Mouse (Mus musculus) limb, embryonic 13.5 days (tissue): ENCODE data around the gene Tnrc6c. TPM values are rescaled to one million over a fixed set of nuclear protein-coding genes. Genes with fewer than 3 reads are reported as not detected.

Experiments used
- ATAC-seq: fragments of 200-750 bp; cut with Nextera tagmentation; 2 replicates; pipeline ENCODE4 v1.8.0; 2017; ENCODE audit warnings: low read depth, moderate number of reproducible peaks, moderate TSS enrichment; ENCODE audit not compliant: low FRiP score
- H3K27ac ChIP-seq: fragments of 300-500 bp; sonication (generic); 2 replicates; pipeline ENCODE4 v1.5.1; 2015; ENCODE audit warnings: inconsistent platforms, mild to moderate bottlenecking, moderate library complexity
- H3K27me3 ChIP-seq: fragments of 300-500 bp; sonication (generic); 2 replicates; pipeline ENCODE4 v1.6.1; 2015; ENCODE audit warnings: mild to moderate bottlenecking, inconsistent platforms
- H3K36me3 ChIP-seq: fragments of 300-500 bp; sonication (generic); 2 replicates; pipeline ENCODE4 v1.6.1; 2015; ENCODE audit warnings: inconsistent platforms, mild to moderate bottlenecking, moderate library complexity
- H3K4me1 ChIP-seq: fragments of 300-500 bp; sonication (generic); 2 replicates; pipeline ENCODE4 v1.6.1; 2015; ENCODE audit warnings: inconsistent platforms
- H3K4me2 ChIP-seq: fragments of 300-500 bp; sonication (generic); replicated peaks from 2 replicates; pipeline ENCODE4 v1.6.1; 2015; ENCODE audit warnings: inconsistent platforms, mild to moderate bottlenecking, moderate library complexity
- H3K4me3 ChIP-seq: fragments of 300-500 bp; sonication (generic); 2 replicates; pipeline ENCODE4 v1.5.1; 2015; ENCODE audit warnings: moderate library complexity, mild to moderate bottlenecking, inconsistent platforms
- H3K9ac ChIP-seq: fragments of 300-500 bp; sonication (generic); 2 replicates; pipeline ENCODE4 v1.6.1; 2015; ENCODE audit warnings: mild to moderate bottlenecking, inconsistent platforms
- H3K9me3 ChIP-seq: fragments of 300-500 bp; sonication (generic); 2 replicates; pipeline ENCODE4 v1.6.1; 2016; ENCODE audit warnings: inconsistent platforms
- WGBS: fragments of 180-500 bp; shearing (Covaris S2); methylation state at CpG from one replicate; pipeline ENCODE4 v1.1.7; 2015; 5-methylcytosine and 5-hydroxymethylcytosine counted together
- polyA plus RNA-seq: library from polyadenylated mRNA; unstranded; fragments of >200 nt; fragmentation: Nextera tagmentation; extraction: Ambion mirVana; gene quantifications from 2 replicates; pipeline ENCODE4 v1.2.1, GENCODE M21; 2015

Gene Tnrc6c
- polyA plus RNA-seq, 1 experiment from 2014 or later = 19.6 TPM

GRCm38 (mm10) chr11:117738123-117738522 lies 84.0 kb downstream of the Tnrc6c start:
- no peak overlapping the region for H3K27ac ChIP-seq
- no peak overlapping the region for H3K4me2 ChIP-seq
- H3K4me1 ChIP-seq = no peaks in the 10 kb centered on the region
- no peaks in the 10 kb centered on the region for H3K9me3 ChIP-seq
- no peak for ATAC-seq
- peaks cover 94% of the 10 kb centered on the region for H3K36me3 ChIP-seq
- 83% methylated on average over 5 of the region's 5 CpGs for WGBS
- H3K27me3 ChIP-seq = no peaks in the 10 kb centered on the region
- H3K4me3 ChIP-seq = no peak overlapping the region
- H3K9ac ChIP-seq = no peak overlapping the region

- H3K27ac ChIP-seq = no peak overlapping the region
- ATAC-seq = no peak
- H3K27me3 ChIP-seq = no peaks in the 10 kb centered on the region
- no peaks in the 10 kb centered on the region for H3K9me3 ChIP-seq
- peaks cover 100% of the 10 kb centered on the region for H3K36me3 ChIP-seq
- H3K4me2 ChIP-seq = no peak overlapping the region
- H3K4me3 ChIP-seq = no peak overlapping the region
- H3K9ac ChIP-seq = no peak overlapping the region
- 81% methylated on average over 6 of the region's 6 CpGs for WGBS
- peaks cover 5% of the 10 kb centered on the region; the same call in 1 of the 2 replicates for H3K4me1 ChIP-seq
These were observed 87.0 kb downstream of the Tnrc6c start for GRCm38 (mm10) chr11:117741128-117741527.

- Histone ChIP-seq H3K4me1 (peaks cover 5% of the 10 kb centered on the region; the same call in 1 of the 2 replicates), H3K9me3 (no peaks in the 10 kb centered on the region), H3K9ac (no peak overlapping the region), H3K27me3 (no peaks in the 10 kb centered on the region), H3K4me2 (no peak overlapping the region), H3K36me3 (peaks cover 100% of the 10 kb centered on the region), H3K27ac (no peak overlapping the region), H3K4me3 (no peak overlapping the region)
- ATAC-seq = no peak
- WGBS = 79% methylated on average over 8 of the region's 8 CpGs
These were observed 88.2 kb downstream of the Tnrc6c start for GRCm38 (mm10) chr11:117742243-117742642.

- Histone ChIP-seq H3K4me2 (no peak overlapping the region), H3K4me3 (no peak overlapping the region), H3K4me1 (peaks cover 5% of the 10 kb centered on the region; the same call in 1 of the 2 replicates), H3K27me3 (no peaks in the 10 kb centered on the region), H3K27ac (no peak overlapping the region), H3K9ac (no peak overlapping the region), H3K9me3 (no peaks in the 10 kb centered on the region), H3K36me3 (peaks cover 100% of the 10 kb centered on the region)
- ATAC-seq = no peak
- whole genome bisulfite sequencing = 75% methylated on average over 8 of the region's 8 CpGs
These were observed 88.6 kb downstream of the Tnrc6c start for GRCm38 (mm10) chr11:117742715-117743114.

- ATAC-seq = no peak
These were observed 89.5 kb downstream of the Tnrc6c start for GRCm38 (mm10) chr11:117743454-117744030.

GRCm38 (mm10) chr11:117748628-117749027 lies 94.5 kb downstream of the Tnrc6c start:
- Histone ChIP-seq H3K27me3 (no peaks in the 10 kb centered on the region), H3K4me1 (0 out of 2 replicates have a peak, but pooled peaks cover under 1% of the 10 kb centered on the region), H3K4me2 (no peak overlapping the region), H3K9me3 (no peaks in the 10 kb centered on the region), H3K9ac (no peak overlapping the region), H3K27ac (no peak overlapping the region; the same call in 1 of the 2 replicates), H3K4me3 (no peak overlapping the region), H3K36me3 (peaks cover 100% of the 10 kb centered on the region)
- ATAC-seq = no peak
- 72% methylated on average over 4 of the region's 4 CpGs for WGBS

More at GRCm38 (mm10) chr11:117743454-117744030, 89.5 kb downstream of the Tnrc6c start:
- Histone ChIP-seq H3K4me2 (no peak overlapping the region), H3K36me3 (peaks cover 100% of the 10 kb centered on the region), H3K4me1 (peaks cover 5% of the 10 kb centered on the region; the same call in 1 of the 2 replicates), H3K27me3 (no peaks in the 10 kb centered on the region), H3K9ac (no peak overlapping the region), H3K9me3 (no peaks in the 10 kb centered on the region), H3K4me3 (no peak overlapping the region), H3K27ac (no peak overlapping the region)
- 38% methylated on average over 4 of the region's 4 CpGs for WGBS

GRCm38 (mm10) chr11:117749414-117749813 lies 95.3 kb downstream of the Tnrc6c start:
- H3K9me3 ChIP-seq = no peaks in the 10 kb centered on the region
- H3K9ac ChIP-seq = no peak overlapping the region
- no peak overlapping the region for H3K27ac ChIP-seq
- H3K27me3 ChIP-seq = no peaks in the 10 kb centered on the region
- no peak overlapping the region for H3K4me3 ChIP-seq
- WGBS = 81% methylated on average over 10 of the region's 10 CpGs
- H3K4me1 ChIP-seq = no peaks in the 10 kb centered on the region
- 0 out of 2 replicates have a peak, but pooled peaks have one; percentile 32 for ATAC-seq
- H3K36me3 ChIP-seq = peaks cover 100% of the 10 kb centered on the region
- H3K4me2 ChIP-seq = no peak overlapping the region

- Histone ChIP-seq H3K4me3 (no peak overlapping the region), H3K4me2 (no peak overlapping the region), H3K9me3 (no peaks in the 10 kb centered on the region), H3K27me3 (no peaks in the 10 kb centered on the region), H3K27ac (no peak overlapping the region), H3K4me1 (no peaks in the 10 kb centered on the region), H3K9ac (no peak overlapping the region), H3K36me3 (peaks cover 100% of the 10 kb centered on the region)
- 87% methylated on average over 6 of the region's 6 CpGs for WGBS
- ATAC-seq = no peak
These were observed 97.5 kb downstream of the Tnrc6c start for GRCm38 (mm10) chr11:117751544-117751943.

- H3K4me2 ChIP-seq = no peak overlapping the region
- H3K36me3 ChIP-seq = peaks cover 100% of the 10 kb centered on the region
- 95% methylated on average over 7 of the region's 7 CpGs for WGBS
- no peaks in the 10 kb centered on the region for H3K9me3 ChIP-seq
- no peak overlapping the region for H3K27ac ChIP-seq
- no peak for ATAC-seq
- no peaks in the 10 kb centered on the region for H3K27me3 ChIP-seq
- no peak overlapping the region for H3K4me3 ChIP-seq
- no peaks in the 10 kb centered on the region for H3K4me1 ChIP-seq
- H3K9ac ChIP-seq = no peak overlapping the region
These were observed 101.8 kb downstream of the Tnrc6c start for GRCm38 (mm10) chr11:117755891-117756290.

- Histone ChIP-seq H3K4me1 (no peaks in the 10 kb centered on the region), H3K9me3 (no peaks in the 10 kb centered on the region), H3K27me3 (no peaks in the 10 kb centered on the region), H3K27ac (no peak overlapping the region), H3K9ac (no peak overlapping the region), H3K36me3 (peaks cover 94% of the 10 kb centered on the region), H3K4me2 (no peak overlapping the region), H3K4me3 (no peak overlapping the region)
- 93% methylated on average over 10 of the region's 10 CpGs for WGBS
- ATAC-seq = no peak
These were observed 105.2 kb downstream of the Tnrc6c start for GRCm38 (mm10) chr11:117759267-117759666.

- H3K27ac ChIP-seq = no peak overlapping the region
- H3K4me2 ChIP-seq = no peak overlapping the region
- H3K4me3 ChIP-seq = no peak overlapping the region
- H3K4me1 ChIP-seq = no peaks in the 10 kb centered on the region
- H3K9me3 ChIP-seq = no peaks in the 10 kb centered on the region
- no peak overlapping the region for H3K9ac ChIP-seq
- H3K36me3 ChIP-seq = peaks cover 94% of the 10 kb centered on the region
- H3K27me3 ChIP-seq = no peaks in the 10 kb centered on the region
- WGBS = 93% methylated on average over 26 of the region's 26 CpGs
- no peak for ATAC-seq
These were observed 106.5 kb downstream of the Tnrc6c start for GRCm38 (mm10) chr11:117760374-117761119.

- Histone ChIP-seq H3K4me2 (no peak overlapping the region), H3K27ac (no peak overlapping the region), H3K4me1 (no peaks in the 10 kb centered on the region), H3K36me3 (peaks cover 94% of the 10 kb centered on the region), H3K9ac (no peak overlapping the region), H3K9me3 (no peaks in the 10 kb centered on the region), H3K27me3 (no peaks in the 10 kb centered on the region), H3K4me3 (no peak overlapping the region)
- WGBS = 91% methylated on average over 13 of the region's 13 CpGs
- ATAC-seq = no peak
These were observed 107.7 kb downstream of the Tnrc6c start for GRCm38 (mm10) chr11:117761801-117762200.
